Mouse (Mus musculus) hindbrain, embryonic 13.5 days (tissue): ENCODE data around the gene Cxcl2. TPM values are rescaled to one million over a fixed set of nuclear protein-coding genes. Genes with fewer than 3 reads are reported as not detected.

Source experiments
- ATAC-seq: fragments of 200-750 bp; cut with Nextera tagmentation; 2 replicates; pipeline ENCODE4 v1.8.0; 2017; ENCODE audit warnings: moderate TSS enrichment; ENCODE audit not compliant: low FRiP score
- H3K27ac ChIP-seq: fragments of 300-500 bp; sonication (generic); 2 replicates; pipeline ENCODE4 v1.5.1; 2015; ENCODE audit warnings: inconsistent platforms, mild to moderate bottlenecking, moderate library complexity
- H3K27me3 ChIP-seq: fragments of 300-500 bp; sonication (generic); 2 replicates; pipeline ENCODE4 v1.6.1; 2015; ENCODE audit warnings: mild to moderate bottlenecking, inconsistent platforms
- H3K36me3 ChIP-seq: fragments of 300-500 bp; sonication (generic); 2 replicates; pipeline ENCODE4 v1.6.1; 2015; ENCODE audit warnings: mild to moderate bottlenecking, inconsistent platforms
- H3K4me1 ChIP-seq: fragments of 300-500 bp; sonication (generic); replicated peaks from 2 replicates; pipeline ENCODE4 v1.6.1; 2015; ENCODE audit warnings: inconsistent platforms
- H3K4me2 ChIP-seq: fragments of 300-500 bp; sonication (generic); 2 replicates; pipeline ENCODE4 v1.6.1; 2015; ENCODE audit warnings: inconsistent platforms, mild to moderate bottlenecking, moderate library complexity
- H3K4me3 ChIP-seq: fragments of 300-500 bp; sonication (generic); 2 replicates; pipeline ENCODE4 v1.5.1; 2015; ENCODE audit warnings: mild to moderate bottlenecking, inconsistent platforms
- H3K9ac ChIP-seq: fragments of 300-500 bp; sonication (generic); 2 replicates; pipeline ENCODE4 v1.6.1; 2015; ENCODE audit warnings: mild to moderate bottlenecking, inconsistent platforms
- H3K9me3 ChIP-seq: fragments of 300-500 bp; sonication (generic); 2 replicates; pipeline ENCODE4 v1.6.1; 2016; ENCODE audit warnings: inconsistent platforms
- WGBS: fragments of 180-500 bp; shearing (Covaris S2); methylation state at CpG from one replicate; pipeline ENCODE4 v1.1.7; 2015; 5-methylcytosine and 5-hydroxymethylcytosine counted together
- polyA plus RNA-seq: library from polyadenylated mRNA; unstranded; fragments of >200 nt; fragmentation: Nextera tagmentation; extraction: Ambion mirVana; gene quantifications from 2 replicates; pipeline ENCODE4 v1.2.1, GENCODE M21; 2015

Cxcl2 gene
- polyA plus RNA-seq, 1 experiment from 2014 or later: not detected

DNA sequence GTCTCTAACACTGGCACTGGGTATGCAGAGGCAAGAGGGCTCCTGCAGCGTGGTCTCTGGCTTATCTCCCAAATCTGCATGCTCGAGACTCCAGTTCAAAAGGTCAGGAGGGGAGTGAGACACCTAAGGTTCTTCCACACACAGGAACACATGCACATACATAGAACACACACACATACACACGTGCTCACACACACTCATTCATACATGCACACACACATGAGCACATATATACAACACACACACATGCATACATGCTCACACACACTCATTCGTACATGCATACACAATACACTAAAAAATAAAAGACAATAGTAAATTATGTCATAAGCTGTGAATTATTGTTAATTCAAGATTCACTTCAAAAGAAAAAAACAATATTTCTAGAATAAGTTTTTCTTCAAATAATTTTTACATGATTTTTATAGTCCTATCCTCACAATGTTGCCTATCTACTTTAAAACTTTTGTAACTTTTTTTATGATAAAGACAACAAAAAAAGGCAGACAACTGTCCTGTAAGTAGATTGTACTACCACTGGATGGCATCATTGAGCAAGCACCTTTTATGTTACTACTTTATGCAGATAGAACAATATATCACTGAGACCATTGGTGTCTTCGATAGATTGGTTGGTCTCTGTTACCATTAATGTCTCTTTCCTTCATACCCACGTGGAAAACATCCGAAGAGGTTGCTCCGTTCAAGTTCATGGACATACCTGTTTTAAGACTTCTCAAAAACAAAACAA is 49.2 kb downstream of the Cxcl2 start:
- peak; percentile 46; the same call in 1 of the 2 replicates for ATAC-seq
- Histone ChIP-seq H3K36me3 (peaks cover 11% of the 10 kb centered on the region), H3K9me3 (no peaks in the 10 kb centered on the region), H3K9ac (no peak overlapping the region), H3K27ac (no peak overlapping the region), H3K4me2 (no peak overlapping the region), H3K27me3 (no peaks in the 10 kb centered on the region), H3K4me1 (no peaks in the 10 kb centered on the region), H3K4me3 (no peak overlapping the region)
- WGBS: 88% methylated on average over 8 of the region's 8 CpGs

Other genes with a start within 250 kb of the Cxcl2 start
- gene Cxcl5, start 144.5 kb upstream of the Cxcl2 start, polyA plus RNA-seq: 0.14 and 0.17 TPM in 2 replicates
- gene Ppbp, start 135.4 kb upstream of the Cxcl2 start, polyA plus RNA-seq: 4.0 and 4.4 TPM in 2 replicates
- gene Pf4, start 131.4 kb upstream of the Cxcl2 start, polyA plus RNA-seq: 43.6 and 55.5 TPM in 2 replicates
- gene Cxcl3, start 117.8 kb upstream of the Cxcl2 start, polyA plus RNA-seq: not detected in 2 replicates
- not detected in 2 replicates for gene Cxcl15, start 109.3 kb upstream of the Cxcl2 start, polyA plus RNA-seq
- 0.21 TPM in 1 of 2 replicates, not detected in the other for gene Cxcl1, start 12.6 kb upstream of the Cxcl2 start, polyA plus RNA-seq
- 77.7 and 87.5 TPM in 2 replicates for gene Mthfd2l, start 27.2 kb downstream of the Cxcl2 start, polyA plus RNA-seq
- gene Epgn, start 123.6 kb downstream of the Cxcl2 start, polyA plus RNA-seq: not detected in 2 replicates
- not detected in 2 replicates for gene Ereg, start 170.8 kb downstream of the Cxcl2 start, polyA plus RNA-seq
- gene Areg, start 235.7 kb downstream of the Cxcl2 start, polyA plus RNA-seq: 0.18 and 0.38 TPM in 2 replicates